Comparison of ENCODE assay signal across 8 mouse cellular contexts in the genomic region with DNA sequence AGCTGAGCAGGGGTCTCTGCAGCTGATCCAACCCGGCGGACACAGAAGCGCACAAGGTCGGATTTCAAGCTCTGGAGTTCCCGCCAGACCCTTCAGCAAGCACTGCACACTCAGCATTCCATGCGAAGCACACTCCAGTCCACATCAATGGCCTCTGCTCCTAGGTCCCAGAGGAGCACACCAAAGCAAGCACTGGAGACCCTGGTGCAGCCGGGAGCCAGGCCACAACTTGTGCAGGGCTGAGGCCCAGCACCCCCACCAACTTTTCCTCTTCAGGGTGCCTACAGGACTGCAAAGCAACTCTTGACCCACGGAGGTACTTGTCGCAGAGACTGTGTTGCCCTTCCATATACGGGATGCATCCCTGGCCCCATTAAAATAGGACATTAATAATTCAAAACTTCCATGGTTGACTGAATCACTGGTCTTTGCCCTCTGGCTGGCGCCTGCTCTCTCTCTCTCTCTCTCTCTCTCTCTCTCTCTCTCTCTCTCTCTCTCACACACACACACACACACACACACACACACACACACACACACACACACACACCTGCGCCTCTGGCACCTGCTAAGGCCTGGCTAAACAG.
DNase-seq lines count a peak whose midpoint lies in the region; ATAC-seq and TF ChIP-seq lines count a peak whose summit lies in the region.

No protein-coding gene starts in this region.

- peak; percentile 11 for DNase-seq in adrenal gland, postnatal 10 days
- no peak for DNase-seq in adrenal gland, adult 18-20 months (ENCODE audit: low spot score in 2 of 2)
- DNase-seq in lung, postnatal 14 days: no peak
- DNase-seq in spleen, adult 12 weeks (ENCODE audit: low spot score): no peak
- DNase-seq in ovary, adult 18-20 months (ENCODE audit: low spot score): no peak

- no peak for TF ChIP-seq CTCF in small intestine, adult 2 months (IDR thresholded peaks at IDR 0.05; ENCODE audit: extremely low read depth, insufficient read length, insufficient replicate concordance, low read depth, low read length)

- H3K4me3 ChIP-seq in lung, embryonic 15.5 days: peak overlapping the region; percentile 56
- H3K4me3 ChIP-seq in limb, embryonic 13.5 days: peak overlapping the region; percentile 65
- peak overlapping the region; percentile 66 for H3K4me3 ChIP-seq in small intestine, adult 2 months (ENCODE audit: low read depth, low read length)

- H3K27me3 ChIP-seq in lung, embryonic 15.5 days: peaks cover 7% of the 10 kb centered on the region
- H3K27me3 ChIP-seq in limb, embryonic 13.5 days: peaks cover 21% of the 10 kb centered on the region
- peaks cover 15% of the 10 kb centered on the region for H3K27me3 ChIP-seq in small intestine, adult 2 months (ENCODE audit: control insufficient read depth, insufficient read depth, low read length)

- peaks cover 20% of the 10 kb centered on the region for H3K4me1 ChIP-seq in lung, embryonic 15.5 days
- H3K4me1 ChIP-seq in limb, embryonic 13.5 days: peaks cover 16% of the 10 kb centered on the region
- peaks cover 20% of the 10 kb centered on the region for H3K4me1 ChIP-seq in small intestine, adult 2 months (ENCODE audit: control insufficient read depth, insufficient read depth, insufficient read length, low read length)

- peak overlapping the region; percentile 95 for H3K4me2 ChIP-seq in lung, embryonic 15.5 days
- H3K4me2 ChIP-seq in limb, embryonic 13.5 days (replicated peaks): peak overlapping the region; percentile 87

- H3K36me3 ChIP-seq in lung, embryonic 15.5 days: no peaks in the 10 kb centered on the region
- no peaks in the 10 kb centered on the region for H3K36me3 ChIP-seq in limb, embryonic 13.5 days
- H3K36me3 ChIP-seq in small intestine, adult 2 months (ENCODE audit: control insufficient read depth, insufficient read depth, low read length): no peaks in the 10 kb centered on the region

- TF ChIP-seq POLR2A in small intestine, adult 2 months (IDR thresholded peaks at IDR 0.05; ENCODE audit: low read depth, low read length): no peak

- peak overlapping the region; percentile 31 for H3K9ac ChIP-seq in lung, embryonic 15.5 days
- H3K9ac ChIP-seq in limb, embryonic 13.5 days: no peak overlapping the region

- H3K9me3 ChIP-seq in lung, embryonic 15.5 days: no peaks in the 10 kb centered on the region
- peaks cover 4% of the 10 kb centered on the region; the same call in 1 of the 2 replicates for H3K9me3 ChIP-seq in limb, embryonic 13.5 days

- 21% methylated on average over 12 of the region's 12 CpGs for WGBS in lung, embryonic 15.5 days
- WGBS in limb, embryonic 13.5 days: 22% methylated on average over 12 of the region's 12 CpGs
- 19% methylated on average over 12 of the region's 12 CpGs for WGBS in small intestine, adult 2 months

- H3K27ac ChIP-seq in lung, embryonic 15.5 days: no peak overlapping the region
- H3K27ac ChIP-seq in limb, embryonic 13.5 days: no peak overlapping the region
- H3K27ac ChIP-seq in small intestine, adult 2 months (ENCODE audit: insufficient read depth, low read depth, low read length): no peak overlapping the region

- no peak; the same call in 1 of the 2 replicates for ATAC-seq in lung, embryonic 15.5 days (ENCODE audit: borderline replicate concordance, extremely low read depth, low FRiP score, low TSS enrichment)
- ATAC-seq in limb, embryonic 13.5 days (ENCODE audit: low FRiP score, low read depth): no peak
